Mouse (Mus musculus): ENCODE data around the gene Zbtb48.
"Not testable (repeated sequence)": the region's sequence is repeated elsewhere in the genome, so short reads cannot be mapped to it uniquely, and the experiment has no call there.

Gene Zbtb48

GRCm38 (mm10) chr4:152027524-152027923, at the start of gene Zbtb48:
TSS of gene Zbtb48 (minus strand) at chr4:152027671.
- in situ Hi-C loops (cut with MseI, MboI): no loop called here

GRCm38 (mm10) chr4:152077191-152077590, 49.7 kb upstream of the Zbtb48 start:
- in situ Hi-C loops (cut with MseI, MboI): no loop called here

DNA sequence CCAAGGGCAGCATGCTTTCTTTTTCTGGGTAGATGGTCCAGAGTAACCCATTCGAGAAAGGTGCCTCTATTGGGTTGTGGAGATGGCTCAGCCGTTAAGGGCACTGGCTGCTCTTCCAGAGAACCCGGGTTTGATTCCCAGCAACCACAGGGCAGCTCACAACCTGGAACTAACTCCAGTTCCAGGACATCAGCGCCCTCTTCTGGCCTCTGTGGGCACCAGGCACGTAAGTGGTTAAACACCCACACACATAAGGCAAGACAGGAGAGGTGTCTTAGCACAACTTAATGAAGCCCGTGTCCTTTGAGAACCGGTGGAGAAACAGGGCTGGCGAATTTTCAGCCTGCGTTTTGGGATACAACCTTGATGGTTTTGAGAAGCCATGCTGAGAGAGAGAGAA, 47.1 kb upstream of the Zbtb48 start:
- in situ Hi-C loops (cut with MseI, MboI): no loop called here

- in situ Hi-C loops (cut with MseI, MboI): no loop called here
Measured at GRCm38 (mm10) chr4:152073715-152074114, 46.2 kb upstream of the Zbtb48 start.

GRCm38 (mm10) chr4:152072655-152073054, 45.2 kb upstream of the Zbtb48 start:
- in situ Hi-C loops (cut with MseI, MboI): no loop called here

- in situ Hi-C loops (cut with MseI, MboI): no loop called here
Measured at GRCm38 (mm10) chr4:152072121-152072601, 44.7 kb upstream of the Zbtb48 start, which contains the start of gene Plekhg5. TSS of gene Plekhg5 (plus strand) at chr4:152072498.

GRCm38 (mm10) chr4:152070494-152071396, 43.3 kb upstream of the Zbtb48 start:
- in situ Hi-C loops (cut with MseI, MboI): no loop called here

DNA sequence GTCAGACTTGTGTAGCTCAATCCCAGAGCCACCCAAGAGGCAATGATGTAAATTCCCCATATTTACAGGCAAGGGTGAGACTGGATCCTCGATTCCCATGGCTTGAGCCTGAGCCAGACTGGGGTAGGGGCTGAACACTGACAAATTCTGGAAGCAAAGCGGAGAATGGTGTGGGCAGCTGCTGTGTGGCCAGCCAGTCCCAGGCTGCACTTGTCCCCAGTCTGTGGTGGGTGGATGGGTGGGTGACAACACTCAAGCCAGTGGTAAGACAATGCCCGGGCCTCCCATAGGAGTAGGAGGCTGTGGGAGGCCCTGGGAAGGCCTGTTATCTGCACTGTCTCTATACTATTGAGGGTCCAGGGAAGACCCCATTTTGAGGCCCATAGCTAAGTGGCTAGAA, 41.8 kb upstream of the Zbtb48 start:
- in situ Hi-C loops (cut with MseI, MboI): no loop called here

DNA sequence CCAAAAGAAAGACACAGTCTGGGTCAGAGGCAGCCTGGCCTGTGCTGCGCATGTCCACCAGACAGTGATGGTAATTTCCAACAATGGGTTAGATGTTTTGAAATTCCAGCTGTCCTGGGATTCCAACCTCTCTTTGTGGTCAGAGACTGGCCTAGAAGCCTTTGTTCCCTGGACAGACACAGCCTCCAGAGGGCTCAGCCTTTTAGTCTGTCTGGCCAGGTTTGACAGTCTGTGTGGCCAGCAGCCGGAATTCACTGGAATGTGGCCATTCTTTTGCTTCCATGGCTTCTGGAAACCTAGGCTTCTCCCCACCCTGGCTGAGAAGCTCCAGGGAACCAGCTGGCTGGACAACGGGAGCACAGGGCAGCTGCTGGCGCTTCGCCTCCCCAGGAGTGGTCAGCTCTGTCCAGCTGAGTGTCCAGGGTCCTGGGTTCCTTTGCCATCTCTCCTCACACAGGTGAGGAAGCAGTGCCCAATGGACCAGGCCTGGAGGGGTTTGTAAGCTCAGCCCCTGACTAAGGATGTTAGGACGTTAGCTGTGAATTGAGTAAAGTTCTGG, 40.8 kb upstream of the Zbtb48 start:
- in situ Hi-C loops (cut with MseI, MboI): no loop called here

DNA sequence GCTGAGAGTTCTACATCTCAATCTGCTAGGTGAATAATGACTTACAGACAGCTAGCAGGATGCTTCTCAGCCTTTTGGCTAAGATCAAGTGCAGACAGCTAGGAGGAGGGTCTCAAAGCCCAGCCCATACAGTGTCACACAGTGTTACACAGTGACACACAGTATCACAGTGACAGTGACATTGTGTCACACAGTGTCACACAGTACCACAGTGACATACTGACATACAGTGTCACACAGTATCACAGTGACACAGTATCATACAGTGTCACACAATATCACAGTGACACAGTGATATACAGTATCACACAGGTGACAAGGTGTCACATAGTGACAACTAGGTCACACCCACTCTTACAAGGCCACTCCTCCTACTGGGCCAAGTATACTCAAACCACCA, 39.8 kb upstream of the Zbtb48 start:
- in situ Hi-C loops (cut with MseI, MboI): no loop called here

- in situ Hi-C loops (cut with MseI, MboI): no loop called here
Measured at GRCm38 (mm10) chr4:152062390-152063110, 35.1 kb upstream of the Zbtb48 start.

DNA sequence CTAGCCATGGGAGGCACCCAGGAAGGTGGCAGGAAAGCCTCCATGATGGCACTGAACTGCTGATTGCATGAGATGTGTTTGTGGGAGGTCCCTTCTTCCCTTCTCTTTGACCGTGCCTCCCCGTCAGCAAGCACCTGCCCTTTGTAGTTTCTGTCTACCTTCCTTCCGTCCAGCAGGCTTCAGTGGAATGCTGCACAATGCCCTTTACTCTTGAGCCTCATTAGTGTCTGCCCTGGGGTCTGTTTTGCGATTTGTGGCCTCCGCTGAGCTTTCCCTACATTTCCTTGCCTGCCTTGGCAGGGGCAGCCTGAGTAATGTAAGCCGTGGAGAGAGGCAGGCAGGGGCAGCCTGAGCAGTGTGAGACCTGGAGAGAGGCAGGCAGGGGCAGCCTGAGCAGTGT, 17.1 kb upstream of the Zbtb48 start:
- in situ Hi-C loops (cut with MseI, MboI): no loop called here

DNA sequence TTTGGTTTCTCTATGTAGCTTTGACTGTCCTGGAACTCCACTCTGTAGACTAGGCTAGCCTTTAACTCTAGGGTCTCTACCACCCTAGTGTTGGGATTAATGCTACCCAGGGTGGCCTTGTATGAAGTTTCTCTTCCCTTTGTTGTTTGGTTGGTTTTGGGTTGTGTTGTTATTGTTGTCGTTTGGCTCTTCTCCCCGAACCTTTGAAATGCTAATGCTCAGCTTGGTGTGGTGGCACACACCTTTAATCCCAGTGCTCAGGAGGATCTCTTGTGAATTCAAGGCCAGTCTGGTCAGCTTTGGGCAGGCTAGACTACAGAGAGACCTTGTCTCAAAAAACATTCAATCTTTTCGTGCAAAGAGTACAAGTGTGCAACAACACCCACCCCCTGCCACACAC, 15.7 kb upstream of the Zbtb48 start:
- in situ Hi-C loops (cut with MseI, MboI): no loop called here

- in situ Hi-C loops (cut with MseI, MboI): no loop called here
Measured at GRCm38 (mm10) chr4:152041924-152042641, 14.6 kb upstream of the Zbtb48 start.

GRCm38 (mm10) chr4:152039831-152040310, 12.4 kb upstream of the Zbtb48 start:
- in situ Hi-C loops (cut with MseI, MboI): no loop called here

GRCm38 (mm10) chr4:152038985-152039830, 11.7 kb upstream of the Zbtb48 start, which contains the start of gene Nol9:
TSS of gene Nol9 (plus strand) at chr4:152039321.
- in situ Hi-C loops (cut with MseI, MboI): no loop called here

- in situ Hi-C loops (cut with MseI, MboI): no loop called here
Measured at GRCm38 (mm10) chr4:152038225-152038984, 10.9 kb upstream of the Zbtb48 start, which contains the start of gene Tas1r1. TSS of gene Tas1r1 (minus strand) at chr4:152038568.

DNA sequence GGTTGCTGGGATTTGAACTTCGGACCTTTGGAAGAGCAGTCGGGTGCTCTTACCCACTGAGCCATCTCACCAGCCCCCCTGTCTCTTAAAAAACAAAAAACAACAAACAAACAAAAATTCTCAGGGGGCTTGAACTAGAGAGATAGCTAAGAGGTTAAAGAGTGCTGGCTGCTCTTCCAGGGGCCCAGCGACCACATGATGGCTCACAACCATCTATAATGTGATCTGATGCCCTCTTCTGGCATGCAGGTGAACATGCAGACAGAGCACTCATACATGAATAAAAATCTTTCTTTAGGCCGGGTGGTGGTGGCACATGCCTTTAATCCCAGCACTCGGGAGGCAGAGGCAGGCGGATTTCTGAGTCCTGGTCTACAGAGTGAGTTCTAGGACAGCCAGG, 9.0 kb upstream of the Zbtb48 start:
- in situ Hi-C loops (cut with MseI, MboI): not testable (repeated sequence)

GRCm38 (mm10) chr4:152032922-152033321, 5.5 kb upstream of the Zbtb48 start:
- in situ Hi-C loops (cut with MseI, MboI): no loop called here

DNA sequence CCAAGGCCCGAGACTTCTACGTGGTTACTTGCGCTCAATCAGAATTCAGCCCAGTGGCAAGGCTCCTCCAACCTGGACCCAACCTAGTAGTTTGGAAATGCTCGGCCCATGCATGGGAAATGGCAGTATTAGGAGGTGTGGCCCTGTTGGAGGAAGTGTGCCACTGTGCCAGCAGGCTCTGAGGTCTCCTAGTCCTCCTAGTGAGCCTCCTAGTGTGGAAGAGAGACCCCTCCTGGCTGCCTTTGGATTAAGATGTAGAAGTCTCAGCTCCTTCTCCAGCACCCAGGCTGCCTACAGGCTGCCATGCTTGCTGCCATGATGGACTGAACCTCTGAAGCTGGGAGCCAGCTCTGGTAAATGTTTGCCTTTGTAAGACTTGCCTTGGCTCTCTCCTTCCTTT, 2.5 kb upstream of the Zbtb48 start:
- in situ Hi-C loops (cut with MseI, MboI): no loop called here
